Mouse (Mus musculus) adrenal gland (tissue): ENCODE measurements at regions not wholly inside any gene's neighbourhood (a gene's known extent, or its start where the extent isn't known, plus 50 kb on each side); places are given as distances from the start of the nearest gene placed in this dataset.

Source experiments
- intact Hi-C: fragments of 180-260 bp; cut with DNase I; formaldehyde crosslinking; loops from one replicate; pipeline ENCODE4 v1.15.1; 2025

GRCm38 (mm10) chr6:98178005-98178404 lies 164.5 kb downstream of the Gm765 start:
- intact Hi-C loops, result no loop called here

- intact Hi-C loops, result no loop called here
Observed at GRCm38 (mm10) chr6:98149043-98149813, 193.3 kb downstream of the Gm765 start.

GRCm38 (mm10) chr6:98147855-98148254 lies 194.7 kb downstream of the Gm765 start:
- intact Hi-C loops, result no loop called here

- intact Hi-C loops, result loop anchor here (5.0 kb wide), 1 partner anchor 249 kb away; no protein-coding TSS in a partner anchor
Observed at GRCm38 (mm10) chr6:98132931-98133330, 209.6 kb downstream of the Gm765 start.

- intact Hi-C loops, result no loop called here
Observed at GRCm38 (mm10) chr6:98125434-98125833, 217.1 kb downstream of the Gm765 start.

GRCm38 (mm10) chr6:98118355-98119150 lies 224.0 kb downstream of the Gm765 start:
- intact Hi-C loops, result no loop called here

- intact Hi-C loops, result no loop called here
Observed at GRCm38 (mm10) chr6:98114327-98115134, 228.0 kb downstream of the Gm765 start.

- intact Hi-C loops, result no loop called here
Observed at GRCm38 (mm10) chr6:98113708-98114107, 228.8 kb downstream of the Gm765 start.

- intact Hi-C loops, result no loop called here
Observed at GRCm38 (mm10) chr6:98112495-98113115, 229.9 kb downstream of the Gm765 start.

- intact Hi-C loops, result loop anchor here (5.0 to 10.0 kb wide), 2 partner anchors 275 to 1488 kb away; no protein-coding TSS in a partner anchor
Observed at GRCm38 (mm10) chr6:98107123-98107522, 235.4 kb downstream of the Gm765 start.

- intact Hi-C loops, result loop anchor here (5.0 to 10.0 kb wide), 2 partner anchors 277 to 1489 kb away; no protein-coding TSS in a partner anchor
Observed at GRCm38 (mm10) chr6:98105280-98106090, 237.1 kb downstream of the Gm765 start.

- intact Hi-C loops, result loop anchor here (10.0 kb wide), 1 partner anchor 1490 kb away; no protein-coding TSS in a partner anchor
Observed at GRCm38 (mm10) chr6:98104432-98104831, 238.1 kb downstream of the Gm765 start.

GRCm38 (mm10) chr6:98101023-98101422 lies 241.5 kb downstream of the Gm765 start:
- intact Hi-C loops, result loop anchor here (10.0 kb wide), 1 partner anchor 1494 kb away; no protein-coding TSS in a partner anchor

GRCm38 (mm10) chr6:98099126-98099525 lies 243.4 kb downstream of the Gm765 start:
- intact Hi-C loops, result no loop called here

- intact Hi-C loops, result no loop called here
Observed at GRCm38 (mm10) chr6:98095243-98095642, 247.3 kb downstream of the Gm765 start.

- intact Hi-C loops, result no loop called here
Observed at GRCm38 (mm10) chr6:98089185-98089584, 253.4 kb downstream of the Gm765 start.

- intact Hi-C loops, result no loop called here
Observed at GRCm38 (mm10) chr6:98080076-98080475, 262.5 kb downstream of the Gm765 start.
